Comparison of ENCODE assay signal across 15 mouse cellular contexts in genomic region chrX:8089746-8090145, GRCm38 (mm10). TPM values are rescaled to one million over a fixed set of nuclear protein-coding genes. Genes with fewer than 3 reads are reported as not detected.
A peak's percentile ranks its signal among the peaks of the same experiment; 100 is the strongest.
DNase-seq lines count a peak whose midpoint lies in the region; ATAC-seq and TF ChIP-seq lines count a peak whose summit lies in the region.
"Had no signal": no experiment of that assay in that cellular context is flagged by ENCODE, and none has a peak within 500 bp of the region (broad histone marks: within the 10 kb centered on the region; RNA-seq: fewer than 3 reads in every experiment).

No protein-coding gene starts in this region.

- H3K4me3 ChIP-seq in heart, embryonic 15.5 days = 0 out of 2 replicates have a peak overlapping the region, but pooled peaks have one; percentile 5
- no peak overlapping the region for H3K4me3 ChIP-seq in heart, embryonic 12.5 days
- peak overlapping the region; percentile 63 for H3K4me3 ChIP-seq in spleen, adult 2 months (ENCODE audit: extremely low read depth, insufficient read depth, insufficient read length)
- H3K4me3 ChIP-seq in macrophage (ENCODE audit: inconsistent target) = peak overlapping the region; percentile 56
- no peak overlapping the region for H3K4me3 ChIP-seq in embryonic facial prominence, embryonic 10.5 days

- no peak for TF ChIP-seq POLR2A in spleen, adult 2 months (IDR thresholded peaks at IDR 0.05; ENCODE audit: low read depth, low read length)

- H3K36me3 ChIP-seq in heart, embryonic 15.5 days = no peaks in the 10 kb centered on the region
- no peaks in the 10 kb centered on the region for H3K36me3 ChIP-seq in heart, embryonic 12.5 days
- peaks cover 13% of the 10 kb centered on the region for H3K36me3 ChIP-seq in spleen, adult 2 months (ENCODE audit: control insufficient read depth, insufficient read depth, low read length)
- 0 out of 2 replicates have a peak, but pooled peaks cover 4% of the 10 kb centered on the region for H3K36me3 ChIP-seq in macrophage (ENCODE audit: inconsistent target)
- H3K36me3 ChIP-seq in embryonic facial prominence, embryonic 10.5 days (replicated peaks) = no peaks in the 10 kb centered on the region

- WGBS in heart, embryonic 15.5 days = 78% methylated on average over 3 of the region's 3 CpGs
- WGBS in heart, embryonic 12.5 days = 78% methylated on average over 3 of the region's 3 CpGs
- 36% methylated on average over 3 of the region's 3 CpGs for WGBS in spleen, adult 2 months
- 55% methylated on average over 3 of the region's 3 CpGs for WGBS in macrophage (ENCODE audit: missing documents)
- 84% methylated on average over 3 of the region's 3 CpGs for whole genome bisulfite sequencing in embryonic facial prominence, embryonic 10.5 days

- H3K27ac ChIP-seq in heart, embryonic 15.5 days = no peak overlapping the region
- no peak overlapping the region for H3K27ac ChIP-seq in heart, embryonic 12.5 days (ENCODE audit: poor library complexity, severe bottlenecking)
- H3K27ac ChIP-seq in spleen, adult 2 months (ENCODE audit: insufficient read depth, low read length) = peak overlapping the region; percentile 79
- peak overlapping the region; percentile 91 for H3K27ac ChIP-seq in macrophage
- H3K27ac ChIP-seq in embryonic facial prominence, embryonic 10.5 days (replicated peaks) = no peak overlapping the region

- H3K4me1 ChIP-seq in heart, embryonic 15.5 days (replicated peaks) = no peaks in the 10 kb centered on the region
- H3K4me1 ChIP-seq in heart, embryonic 12.5 days (replicated peaks) = no peaks in the 10 kb centered on the region
- peaks cover 8% of the 10 kb centered on the region; the same call in 1 of the 2 replicates for H3K4me1 ChIP-seq in spleen, adult 2 months (ENCODE audit: control insufficient read depth, insufficient read depth, insufficient read length)
- H3K4me1 ChIP-seq in embryonic facial prominence, embryonic 10.5 days = no peaks in the 10 kb centered on the region

- no peak overlapping the region for H3K9ac ChIP-seq in heart, embryonic 15.5 days
- no peak overlapping the region for H3K9ac ChIP-seq in heart, embryonic 12.5 days
- H3K9ac ChIP-seq: forebrain, postnatal 0 days had no signal

- H3K27me3 ChIP-seq in heart, embryonic 15.5 days = no peaks in the 10 kb centered on the region
- H3K27me3 ChIP-seq in heart, embryonic 12.5 days (replicated peaks) = no peaks in the 10 kb centered on the region
- H3K27me3 ChIP-seq in spleen, adult 2 months (ENCODE audit: control insufficient read depth, insufficient read depth, low read length) = no peaks in the 10 kb centered on the region
- H3K27me3 ChIP-seq in embryonic facial prominence, embryonic 10.5 days (replicated peaks; ENCODE audit: low read depth, poor library complexity, severe bottlenecking) = no peaks in the 10 kb centered on the region

- TF ChIP-seq CTCF in spleen, adult 2 months (IDR thresholded peaks at IDR 0.05; ENCODE audit: extremely low read depth, insufficient read depth, insufficient read length, insufficient replicate concordance) = no peak

- no peak for ATAC-seq in heart, embryonic 15.5 days (replicated peaks; ENCODE audit: insufficient number of reproducible peaks, insufficient read depth, low FRiP score, low read depth)
- ATAC-seq in heart, embryonic 12.5 days (ENCODE audit: insufficient number of reproducible peaks, low FRiP score) = no peak
- 0 out of 2 replicates have a peak, but pooled peaks have one; percentile 40 for ATAC-seq in erythroblast, adult 5-6 weeks (replicated peaks; ENCODE audit: low FRiP score, poor library complexity, severe bottlenecking)
- ATAC-seq: forebrain, postnatal 0 days; Patski had no signal

- no peak overlapping the region for H3K4me2 ChIP-seq in heart, embryonic 15.5 days
- H3K4me2 ChIP-seq in heart, embryonic 12.5 days = no peak overlapping the region

- H3K79me2 ChIP-seq in macrophage (ENCODE audit: inconsistent target) = peaks cover 35% of the 10 kb centered on the region

- H3K9me3 ChIP-seq in heart, embryonic 15.5 days (replicated peaks) = no peaks in the 10 kb centered on the region
- H3K9me3 ChIP-seq in heart, embryonic 12.5 days (replicated peaks) = no peaks in the 10 kb centered on the region
- 0 out of 2 replicates have a peak, but pooled peaks cover 3% of the 10 kb centered on the region for H3K9me3 ChIP-seq in embryonic facial prominence, embryonic 10.5 days

- DNase-seq in spleen, adult 2 months (ENCODE audit: low read depth in 1 of 2, low spot score in 2 of 2) = no peak
- DNase-seq in spleen, postnatal 36 days (ENCODE audit: low spot score in 2 of 2) = no peak
- no peak for DNase-seq in embryonic facial prominence, embryonic 10.5 days (ENCODE audit: low spot score)
- no peak for DNase-seq in cerebellum, adult 9-11 months
- DNase-seq: cerebellum, adult 8-10 months; forebrain, postnatal 0 days; gastrocnemius, postnatal 10 days; kidney, adult 2 months; midbrain, embryonic 14.5 days; right cerebral cortex, postnatal 25 days had no signal

RNA-seq across cellular contexts. Expression of gene Was, which starts 0.6 kb away (rescaled TPM):
- 0.39 and 1.1 TPM in 2 replicates for polyA plus RNA-seq in heart, embryonic 15.5 days (2015; fragmentation: Nextera tagmentation; extraction: Ambion mirVana)
- 0.31 TPM in 1 of 2 replicates, not detected in the other for polyA plus RNA-seq in heart, embryonic 12.5 days (2016; fragmentation: Nextera tagmentation; extraction: Ambion mirVana)
- polyA plus RNA-seq in spleen, adult 2 months (2012; rRNA removed) = 52.2 and 65.4 TPM in 2 replicates
- 24.4 and 27.2 TPM in 2 replicates for total RNA-seq in erythroblast, adult 5-6 weeks (2015; ENCODE audit: low replicate concordance)
- total RNA-seq in erythroblast, adult 5-6 weeks (2017; ENCODE audit: low replicate concordance) = 19.1 and 27.3 TPM in 2 replicates
- 100 to 1,000 TPM in 3 of 26 experiments, 10 to 100 TPM in 20, 1 to 10 TPM in 3; 5.4 to 130 (median 62.4) TPM for total RNA-seq in macrophage (2018; cell fraction: chromatin; rRNA removed)
- total RNA-seq in macrophage (2018; cell fraction: cytosol; rRNA removed) = 100 to 1,000 TPM in 7 of 26 experiments, 10 to 100 TPM in 19; 56.7 to 111 (median 90.7) TPM
- total RNA-seq in macrophage (2018; cell fraction: nucleus; rRNA removed) = 10 to 100 TPM; 13.2 to 84.9 (median 39.9) TPM
- 81.5 to 139 TPM (median 109 TPM) in 3 replicates for polyA plus RNA-seq in macrophage (2018)
- 0.14 and 0.18 TPM in 2 replicates for polyA plus RNA-seq in embryonic facial prominence, embryonic 10.5 days (2016; fragmentation: Nextera tagmentation; extraction: Ambion mirVana)

RNA-seq across cellular contexts. Expression of gene Suv39h1, which starts 15.2 kb away (rescaled TPM):
- 25.0 and 32.1 TPM in 2 replicates for polyA plus RNA-seq in heart, embryonic 15.5 days (2015; fragmentation: Nextera tagmentation; extraction: Ambion mirVana)
- 42.8 and 46.2 TPM in 2 replicates for polyA plus RNA-seq in heart, embryonic 12.5 days (2016; fragmentation: Nextera tagmentation; extraction: Ambion mirVana)
- polyA plus RNA-seq in spleen, adult 2 months (2012; rRNA removed) = 14.1 and 17.4 TPM in 2 replicates
- 13.1 and 20.9 TPM in 2 replicates for total RNA-seq in erythroblast, adult 5-6 weeks (2015; ENCODE audit: low replicate concordance)
- total RNA-seq in erythroblast, adult 5-6 weeks (2017; ENCODE audit: low replicate concordance) = 24.1 and 25.7 TPM in 2 replicates
- 10 to 100 TPM in 20 of 26 experiments, 1 to 10 TPM in 6; 5.6 to 28.2 (median 15.0) TPM for total RNA-seq in macrophage (2018; cell fraction: chromatin; rRNA removed)
- 10 to 100 TPM in 21 of 26 experiments, 1 to 10 TPM in 5; 6.3 to 15.3 (median 10.6) TPM for total RNA-seq in macrophage (2018; cell fraction: cytosol; rRNA removed)
- 10 to 100 TPM in 21 of 26 experiments, 1 to 10 TPM in 5; 7.4 to 40.0 (median 14.6) TPM for total RNA-seq in macrophage (2018; cell fraction: nucleus; rRNA removed)
- polyA plus RNA-seq in macrophage (2018) = 9.2 to 19.9 TPM (median 11.6 TPM) in 3 replicates
- 97.6 and 102 TPM in 2 replicates for polyA plus RNA-seq in embryonic facial prominence, embryonic 10.5 days (2016; fragmentation: Nextera tagmentation; extraction: Ambion mirVana)

RNA-seq across cellular contexts. Expression of gene Wdr13, which starts 42.9 kb away (rescaled TPM):
- 22.3 and 25.2 TPM in 2 replicates for polyA plus RNA-seq in heart, embryonic 15.5 days (2015; fragmentation: Nextera tagmentation; extraction: Ambion mirVana)
- polyA plus RNA-seq in heart, embryonic 12.5 days (2016; fragmentation: Nextera tagmentation; extraction: Ambion mirVana) = 26.7 and 28.5 TPM in 2 replicates
- 64.1 and 85.8 TPM in 2 replicates for polyA plus RNA-seq in spleen, adult 2 months (2012; rRNA removed)
- 3.1 and 7.7 TPM in 2 replicates for total RNA-seq in erythroblast, adult 5-6 weeks (2015; ENCODE audit: low replicate concordance)
- 7.9 and 15.5 TPM in 2 replicates for total RNA-seq in erythroblast, adult 5-6 weeks (2017; ENCODE audit: low replicate concordance)
- total RNA-seq in macrophage (2018; cell fraction: chromatin; rRNA removed) = 100 to 1,000 TPM in 24 of 26 experiments, 10 to 100 TPM in 2; 83.5 to 199 (median 147) TPM
- 10 to 100 TPM; 13.1 to 29.5 (median 20.7) TPM for total RNA-seq in macrophage (2018; cell fraction: cytosol; rRNA removed)
- 100 to 1,000 TPM in 14 of 26 experiments, 10 to 100 TPM in 12; 53.6 to 178 (median 103) TPM for total RNA-seq in macrophage (2018; cell fraction: nucleus; rRNA removed)
- 19.0 to 31.3 TPM (median 22.7 TPM) in 3 replicates for polyA plus RNA-seq in macrophage (2018)
- 19.7 and 19.8 TPM in 2 replicates for polyA plus RNA-seq in embryonic facial prominence, embryonic 10.5 days (2016; fragmentation: Nextera tagmentation; extraction: Ambion mirVana)

RNA-seq across cellular contexts. Expression of gene Rbm3, which starts 55.9 kb away (rescaled TPM):
- polyA plus RNA-seq in heart, embryonic 15.5 days (2015; fragmentation: Nextera tagmentation; extraction: Ambion mirVana) = 288 and 296 TPM in 2 replicates
- polyA plus RNA-seq in heart, embryonic 12.5 days (2016; fragmentation: Nextera tagmentation; extraction: Ambion mirVana) = 326 and 330 TPM in 2 replicates
- polyA plus RNA-seq in spleen, adult 2 months (2012; rRNA removed) = 89.2 and 95.6 TPM in 2 replicates
- 309 and 358 TPM in 2 replicates for total RNA-seq in erythroblast, adult 5-6 weeks (2015; ENCODE audit: low replicate concordance)
- 298 and 314 TPM in 2 replicates for total RNA-seq in erythroblast, adult 5-6 weeks (2017; ENCODE audit: low replicate concordance)
- 100 to 1,000 TPM; 272 to 476 (median 351) TPM for total RNA-seq in macrophage (2018; cell fraction: chromatin; rRNA removed)
- 100 to 1,000 TPM; 267 to 548 (median 365) TPM for total RNA-seq in macrophage (2018; cell fraction: cytosol; rRNA removed)
- 100 to 1,000 TPM; 263 to 553 (median 338) TPM for total RNA-seq in macrophage (2018; cell fraction: nucleus; rRNA removed)
- polyA plus RNA-seq in macrophage (2018) = 335 to 573 TPM (median 513 TPM) in 3 replicates
- 424 and 444 TPM in 2 replicates for polyA plus RNA-seq in embryonic facial prominence, embryonic 10.5 days (2016; fragmentation: Nextera tagmentation; extraction: Ambion mirVana)

Comparison
In these comparisons a context has a peak if more than half of its experiments do, and no peak if none do; other contexts are left out.
1. H3K4me3 ChIP-seq: peak in heart, embryonic 15.5 days (single experiment), spleen, adult 2 months (single experiment) and macrophage (single experiment); none in heart, embryonic 12.5 days (single experiment) and embryonic facial prominence, embryonic 10.5 days (single experiment).
2. H3K27ac ChIP-seq: peak in spleen, adult 2 months (single experiment) and macrophage (single experiment); none in heart, embryonic 15.5 days (single experiment), heart, embryonic 12.5 days (single experiment) and embryonic facial prominence, embryonic 10.5 days (single experiment).
3. RNA of gene Was, which starts 0.6 kb away (polyA plus RNA-seq): 81.5 to 139 TPM in macrophage and 52.2 to 65.4 TPM in spleen, adult 2 months; 0.39 to 1.1 TPM in heart, embryonic 15.5 days, 0.31 TPM in heart, embryonic 12.5 days and 0.14 to 0.18 TPM in embryonic facial prominence, embryonic 10.5 days; every median in the first group is over 10 times any median in the second.